Mouse (Mus musculus) hindbrain, embryonic 13.5 days (tissue): ENCODE data around the gene Il1r1. TPM values are rescaled to one million over a fixed set of nuclear protein-coding genes. Genes with fewer than 3 reads are reported as not detected.

Experiments
- ATAC-seq: fragments of 200-750 bp; cut with Nextera tagmentation; 2 replicates; pipeline ENCODE4 v1.8.0; 2017; ENCODE audit warnings: moderate TSS enrichment; ENCODE audit not compliant: low FRiP score
- H3K27ac ChIP-seq: fragments of 300-500 bp; sonication (generic); 2 replicates; pipeline ENCODE4 v1.5.1; 2015; ENCODE audit warnings: inconsistent platforms, mild to moderate bottlenecking, moderate library complexity
- H3K27me3 ChIP-seq: fragments of 300-500 bp; sonication (generic); 2 replicates; pipeline ENCODE4 v1.6.1; 2015; ENCODE audit warnings: mild to moderate bottlenecking, inconsistent platforms
- H3K36me3 ChIP-seq: fragments of 300-500 bp; sonication (generic); 2 replicates; pipeline ENCODE4 v1.6.1; 2015; ENCODE audit warnings: mild to moderate bottlenecking, inconsistent platforms
- H3K4me1 ChIP-seq: fragments of 300-500 bp; sonication (generic); replicated peaks from 2 replicates; pipeline ENCODE4 v1.6.1; 2015; ENCODE audit warnings: inconsistent platforms
- H3K4me2 ChIP-seq: fragments of 300-500 bp; sonication (generic); 2 replicates; pipeline ENCODE4 v1.6.1; 2015; ENCODE audit warnings: inconsistent platforms, mild to moderate bottlenecking, moderate library complexity
- H3K4me3 ChIP-seq: fragments of 300-500 bp; sonication (generic); 2 replicates; pipeline ENCODE4 v1.5.1; 2015; ENCODE audit warnings: mild to moderate bottlenecking, inconsistent platforms
- H3K9ac ChIP-seq: fragments of 300-500 bp; sonication (generic); 2 replicates; pipeline ENCODE4 v1.6.1; 2015; ENCODE audit warnings: mild to moderate bottlenecking, inconsistent platforms
- H3K9me3 ChIP-seq: fragments of 300-500 bp; sonication (generic); 2 replicates; pipeline ENCODE4 v1.6.1; 2016; ENCODE audit warnings: inconsistent platforms
- WGBS: fragments of 180-500 bp; shearing (Covaris S2); methylation state at CpG from one replicate; pipeline ENCODE4 v1.1.7; 2015; 5-methylcytosine and 5-hydroxymethylcytosine counted together
- polyA plus RNA-seq: library from polyadenylated mRNA; unstranded; fragments of >200 nt; fragmentation: Nextera tagmentation; extraction: Ambion mirVana; gene quantifications from 2 replicates; pipeline ENCODE4 v1.2.1, GENCODE M21; 2015

The Il1r1 gene
- polyA plus RNA-seq, result 0.74 and 0.98 TPM in 2 replicates

GRCm38 (mm10) chr1:40224539-40225284 lies at the start of gene Il1r1:
Gene Il1r1, plus strand, starts transcription at chr1:40225080.
- no peak for ATAC-seq
- no peak within 1 kb of the TSS for H3K4me2 ChIP-seq
- H3K36me3 ChIP-seq, result no peaks in the 10 kb centered on the region

GRCm38 (mm10) chr1:40175123-40175522 lies 49.8 kb upstream of the Il1r1 start:
- WGBS, result 85% methylated on average over 5 of the region's 5 CpGs
- Histone ChIP-seq H3K4me3 (no peak overlapping the region), H3K4me2 (no peak overlapping the region), H3K4me1 (no peaks in the 10 kb centered on the region), H3K9ac (no peak overlapping the region), H3K9me3 (no peaks in the 10 kb centered on the region), H3K27ac (no peak overlapping the region), H3K36me3 (no peaks in the 10 kb centered on the region), H3K27me3 (no peaks in the 10 kb centered on the region)
- no peak for ATAC-seq

More at GRCm38 (mm10) chr1:40224539-40225284, at the start of gene Il1r1:
- Histone ChIP-seq H3K27ac (no peak within 1 kb of the TSS), H3K27me3 (no peaks in the 10 kb centered on the region), H3K9me3 (no peaks in the 10 kb centered on the region), H3K4me3 (no peak within 1 kb of the TSS), H3K9ac (no peak within 1 kb of the TSS), H3K4me1 (no peaks in the 10 kb centered on the region)
- WGBS, result 65% methylated on average over 12 of the region's 12 CpGs

- Histone ChIP-seq H3K4me3 (no peak overlapping the region), H3K9me3 (no peaks in the 10 kb centered on the region), H3K27me3 (no peaks in the 10 kb centered on the region), H3K9ac (no peak overlapping the region), H3K4me1 (no peaks in the 10 kb centered on the region), H3K4me2 (no peak overlapping the region), H3K27ac (no peak overlapping the region), H3K36me3 (no peaks in the 10 kb centered on the region)
- no peak for ATAC-seq
- WGBS, result 83% methylated on average over 1 of the region's 1 CpGs
These were observed 49.1 kb upstream of the Il1r1 start for GRCm38 (mm10) chr1:40175797-40176196.

GRCm38 (mm10) chr1:40179031-40179430 lies 45.8 kb upstream of the Il1r1 start:
- no peak overlapping the region for H3K4me2 ChIP-seq
- ATAC-seq, result no peak
- H3K36me3 ChIP-seq, result no peaks in the 10 kb centered on the region
- no peak overlapping the region for H3K27ac ChIP-seq
- no peak overlapping the region for H3K4me3 ChIP-seq
- no peaks in the 10 kb centered on the region for H3K27me3 ChIP-seq
- no peaks in the 10 kb centered on the region for H3K9me3 ChIP-seq
- H3K4me1 ChIP-seq, result no peaks in the 10 kb centered on the region
- H3K9ac ChIP-seq, result no peak overlapping the region
- WGBS, result 80% methylated on average over 4 of the region's 4 CpGs

GRCm38 (mm10) chr1:40179493-40179892 lies 45.4 kb upstream of the Il1r1 start:
- Histone ChIP-seq H3K27ac (no peak overlapping the region), H3K4me1 (no peaks in the 10 kb centered on the region), H3K4me2 (no peak overlapping the region), H3K9me3 (no peaks in the 10 kb centered on the region), H3K27me3 (no peaks in the 10 kb centered on the region), H3K9ac (no peak overlapping the region), H3K4me3 (no peak overlapping the region), H3K36me3 (no peaks in the 10 kb centered on the region)
- WGBS, result 86% methylated on average over 1 of the region's 1 CpGs
- ATAC-seq, result no peak

- 97% methylated on average over 2 of the region's 2 CpGs for WGBS
- H3K36me3 ChIP-seq, result no peaks in the 10 kb centered on the region
- no peak overlapping the region for H3K4me2 ChIP-seq
- H3K9me3 ChIP-seq, result no peaks in the 10 kb centered on the region
- H3K9ac ChIP-seq, result no peak overlapping the region
- no peak overlapping the region for H3K4me3 ChIP-seq
- no peaks in the 10 kb centered on the region for H3K27me3 ChIP-seq
- ATAC-seq, result no peak
- H3K27ac ChIP-seq, result no peak overlapping the region
- H3K4me1 ChIP-seq, result no peaks in the 10 kb centered on the region
These were observed 44.0 kb upstream of the Il1r1 start for GRCm38 (mm10) chr1:40180861-40181260.

- Histone ChIP-seq H3K9ac (no peak overlapping the region), H3K36me3 (no peaks in the 10 kb centered on the region), H3K4me2 (no peak overlapping the region), H3K27me3 (no peaks in the 10 kb centered on the region), H3K4me3 (no peak overlapping the region), H3K9me3 (no peaks in the 10 kb centered on the region), H3K27ac (no peak overlapping the region), H3K4me1 (no peaks in the 10 kb centered on the region)
- WGBS, result 66% methylated on average over 3 of the region's 3 CpGs
- ATAC-seq, result no peak
These were observed 43.2 kb upstream of the Il1r1 start for GRCm38 (mm10) chr1:40181716-40182115.

GRCm38 (mm10) chr1:40183410-40183809 lies 41.5 kb upstream of the Il1r1 start:
- Histone ChIP-seq H3K36me3 (no peaks in the 10 kb centered on the region), H3K9me3 (no peaks in the 10 kb centered on the region), H3K4me3 (no peak overlapping the region), H3K4me1 (no peaks in the 10 kb centered on the region), H3K4me2 (no peak overlapping the region), H3K27me3 (no peaks in the 10 kb centered on the region), H3K27ac (no peak overlapping the region), H3K9ac (no peak overlapping the region)
- ATAC-seq, result no peak

- Histone ChIP-seq H3K27ac (no peak overlapping the region), H3K36me3 (no peaks in the 10 kb centered on the region), H3K4me1 (no peaks in the 10 kb centered on the region), H3K9me3 (no peaks in the 10 kb centered on the region), H3K4me3 (no peak overlapping the region), H3K27me3 (no peaks in the 10 kb centered on the region), H3K4me2 (no peak overlapping the region), H3K9ac (no peak overlapping the region)
- no peak for ATAC-seq
- 64% methylated on average over 1 of the region's 1 CpGs for WGBS
These were observed 36.9 kb upstream of the Il1r1 start for GRCm38 (mm10) chr1:40187961-40188360.

GRCm38 (mm10) chr1:40190025-40190424 lies 34.9 kb upstream of the Il1r1 start:
- Histone ChIP-seq H3K4me2 (no peak overlapping the region), H3K9me3 (no peaks in the 10 kb centered on the region), H3K27ac (no peak overlapping the region), H3K27me3 (no peaks in the 10 kb centered on the region), H3K4me3 (no peak overlapping the region), H3K36me3 (no peaks in the 10 kb centered on the region), H3K4me1 (no peaks in the 10 kb centered on the region), H3K9ac (no peak overlapping the region)
- WGBS, result 80% methylated on average over 5 of the region's 5 CpGs
- ATAC-seq, result no peak

- no peaks in the 10 kb centered on the region for H3K36me3 ChIP-seq
- H3K9ac ChIP-seq, result no peak overlapping the region
- no peak overlapping the region for H3K4me3 ChIP-seq
- no peak for ATAC-seq
- WGBS, result 89% methylated on average over 5 of the region's 5 CpGs
- H3K9me3 ChIP-seq, result no peaks in the 10 kb centered on the region
- no peak overlapping the region for H3K4me2 ChIP-seq
- no peaks in the 10 kb centered on the region for H3K27me3 ChIP-seq
- H3K4me1 ChIP-seq, result no peaks in the 10 kb centered on the region
- no peak overlapping the region for H3K27ac ChIP-seq
These were observed 34.0 kb upstream of the Il1r1 start for GRCm38 (mm10) chr1:40190837-40191236.

- Histone ChIP-seq H3K4me1 (no peaks in the 10 kb centered on the region), H3K27me3 (no peaks in the 10 kb centered on the region), H3K27ac (no peak overlapping the region), H3K9ac (no peak overlapping the region), H3K36me3 (no peaks in the 10 kb centered on the region), H3K9me3 (no peaks in the 10 kb centered on the region), H3K4me3 (no peak overlapping the region), H3K4me2 (no peak overlapping the region)
- 87% methylated on average over 2 of the region's 2 CpGs for WGBS
- ATAC-seq, result no peak
These were observed 30.6 kb upstream of the Il1r1 start for GRCm38 (mm10) chr1:40194279-40194678.
